ENCODE assay signal across 8 mouse cellular contexts in genomic region chr1:188660882-188661281, GRCm38 (mm10).
A peak's percentile ranks its signal among the peaks of the same experiment; 100 is the strongest.
DNase-seq lines count a peak whose midpoint lies in the region; ATAC-seq and TF ChIP-seq lines count a peak whose summit lies in the region.

No protein-coding gene starts in this region.

- H3K27me3 ChIP-seq in lung, embryonic 15.5 days = no peaks in the 10 kb centered on the region
- 0 out of 2 replicates have a peak, but pooled peaks cover 3% of the 10 kb centered on the region for H3K27me3 ChIP-seq in forebrain, postnatal 0 days (ENCODE audit: insufficient read depth, low read length)
- no peaks in the 10 kb centered on the region for H3K27me3 ChIP-seq in hindbrain, postnatal 0 days (ENCODE audit: insufficient read depth, low read length)
- H3K27me3 ChIP-seq in midbrain, postnatal 0 days (ENCODE audit: insufficient read depth, low read length) = no peaks in the 10 kb centered on the region

- 7% methylated on average over 8 of the region's 8 CpGs for WGBS in lung, embryonic 15.5 days
- 7% methylated on average over 8 of the region's 8 CpGs for WGBS in forebrain, postnatal 0 days
- WGBS in hindbrain, postnatal 0 days = 8% methylated on average over 8 of the region's 8 CpGs
- WGBS in midbrain, postnatal 0 days = 3% methylated on average over 8 of the region's 8 CpGs

- no peak for DNase-seq in lung, postnatal 36 days
- DNase-seq in forebrain, postnatal 0 days = peak; percentile 33
- peak; percentile 46 for DNase-seq in hindbrain, postnatal 0 days (ENCODE audit: low spot score)
- DNase-seq in midbrain, postnatal 0 days (ENCODE audit: low spot score) = peak; percentile 50
- DNase-seq in spleen, postnatal 14 days (ENCODE audit: low spot score in 2 of 2) = no peak
- DNase-seq in urinary bladder, postnatal 14 days (ENCODE audit: low spot score) = no peak

- ATAC-seq in lung, embryonic 15.5 days (ENCODE audit: borderline replicate concordance, extremely low read depth, low FRiP score, low TSS enrichment) = no peak
- no peak; the same call in 1 of the 2 replicates for ATAC-seq in forebrain, postnatal 0 days
- no peak for ATAC-seq in hindbrain, postnatal 0 days
- ATAC-seq in midbrain, postnatal 0 days (ENCODE audit: low FRiP score) = no peak
- no peak for ATAC-seq in erythroid progenitor cell, adult 5-6 weeks (replicated peaks; ENCODE audit: low FRiP score, poor library complexity, severe bottlenecking)

- H3K36me3 ChIP-seq in lung, embryonic 15.5 days = no peaks in the 10 kb centered on the region
- H3K36me3 ChIP-seq in forebrain, postnatal 0 days (ENCODE audit: insufficient read depth) = no peaks in the 10 kb centered on the region
- no peaks in the 10 kb centered on the region for H3K36me3 ChIP-seq in hindbrain, postnatal 0 days (ENCODE audit: insufficient read depth, low read length)
- H3K36me3 ChIP-seq in midbrain, postnatal 0 days (ENCODE audit: insufficient read depth, low read length) = no peaks in the 10 kb centered on the region

- peak overlapping the region; percentile 47 for H3K27ac ChIP-seq in lung, embryonic 15.5 days
- no peak overlapping the region for H3K27ac ChIP-seq in forebrain, postnatal 0 days (ENCODE audit: low read depth, low read length)
- no peak overlapping the region for H3K27ac ChIP-seq in hindbrain, postnatal 0 days
- no peak overlapping the region for H3K27ac ChIP-seq in midbrain, postnatal 0 days (ENCODE audit: low read depth, low read length)

- H3K4me3 ChIP-seq in lung, embryonic 15.5 days = peak overlapping the region; percentile 21; the same call in 1 of the 2 replicates
- no peak overlapping the region for H3K4me3 ChIP-seq in forebrain, postnatal 0 days (ENCODE audit: low read depth, low read length)
- peak overlapping the region; percentile 5 for H3K4me3 ChIP-seq in hindbrain, postnatal 0 days (ENCODE audit: low read length)
- peak overlapping the region; percentile 6; the same call in 1 of the 2 replicates for H3K4me3 ChIP-seq in midbrain, postnatal 0 days (ENCODE audit: low read depth, low read length)

- 0 out of 2 replicates have a peak overlapping the region, but pooled peaks have one; percentile 19 for H3K9ac ChIP-seq in lung, embryonic 15.5 days
- no peak overlapping the region for H3K9ac ChIP-seq in forebrain, postnatal 0 days
- H3K9ac ChIP-seq in hindbrain, postnatal 0 days (replicated peaks; ENCODE audit: low read length) = no peak overlapping the region
- H3K9ac ChIP-seq in midbrain, postnatal 0 days (replicated peaks; ENCODE audit: low read length, poor library complexity, severe bottlenecking) = no peak overlapping the region; the same call in 1 of the 2 replicates

- H3K9me3 ChIP-seq in lung, embryonic 15.5 days = no peaks in the 10 kb centered on the region
- no peaks in the 10 kb centered on the region for H3K9me3 ChIP-seq in forebrain, postnatal 0 days (ENCODE audit: low read length)
- no peaks in the 10 kb centered on the region for H3K9me3 ChIP-seq in hindbrain, postnatal 0 days (ENCODE audit: low read length)
- no peaks in the 10 kb centered on the region for H3K9me3 ChIP-seq in midbrain, postnatal 0 days (ENCODE audit: low read length)

- no peak for TF ChIP-seq CTCF in forebrain, postnatal 0 days (IDR thresholded peaks at IDR 0.05; ENCODE audit: low read depth)
- no peak for TF ChIP-seq CTCF in hindbrain, postnatal 0 days (IDR thresholded peaks at IDR 0.05; ENCODE audit: low read depth)
- no peak for TF ChIP-seq CTCF in midbrain, postnatal 0 days (IDR thresholded peaks at IDR 0.05)

- H3K4me2 ChIP-seq in lung, embryonic 15.5 days = peak overlapping the region; percentile 44
- H3K4me2 ChIP-seq in forebrain, postnatal 0 days (ENCODE audit: low read depth) = peak overlapping the region; percentile 37
- H3K4me2 ChIP-seq in hindbrain, postnatal 0 days (ENCODE audit: low read depth, low read length) = peak overlapping the region; percentile 38
- H3K4me2 ChIP-seq in midbrain, postnatal 0 days (ENCODE audit: low read depth, low read length, poor library complexity, severe bottlenecking) = peak overlapping the region; percentile 39

- peaks cover 15% of the 10 kb centered on the region for H3K4me1 ChIP-seq in lung, embryonic 15.5 days
- 0 out of 2 replicates have a peak, but pooled peaks cover 5% of the 10 kb centered on the region for H3K4me1 ChIP-seq in forebrain, postnatal 0 days (ENCODE audit: insufficient read depth)
- H3K4me1 ChIP-seq in hindbrain, postnatal 0 days (ENCODE audit: insufficient read depth, low read length) = 0 out of 2 replicates have a peak, but pooled peaks cover 6% of the 10 kb centered on the region
- peaks cover 7% of the 10 kb centered on the region for H3K4me1 ChIP-seq in midbrain, postnatal 0 days (ENCODE audit: insufficient read depth, low read length)

Comparison
In these comparisons a context has a peak if more than half of its experiments do, and no peak if none do; other contexts are left out.
1. DNase-seq: peak in forebrain, postnatal 0 days (single experiment), hindbrain, postnatal 0 days (single experiment) and midbrain, postnatal 0 days (single experiment); none in lung, postnatal 36 days (single experiment), spleen, postnatal 14 days (0 of 2) and urinary bladder, postnatal 14 days (single experiment).
2. Peak in every context shown above with its lines, with median percentiles within 50 percentile points of each other: H3K4me2 ChIP-seq.